Mouse (Mus musculus) E14TG2a.4 (cell line): Measurements from ENCODE around the gene Akr1a1.

Experiments
- CTCF ChIP-seq: conservative IDR thresholded peaks from 2 replicates; pipeline ENCODE4 v1.5.1; 2014; ENCODE audit warnings: low read length
- NANOG ChIP-seq: IDR thresholded peaks from 2 replicates; pipeline ENCODE4 v1.6.1; 2014; ENCODE audit warnings: borderline replicate concordance, low read length, mixed read lengths

GRCm38 (mm10) chr4:116645624-116646023, 5.9 kb downstream of the Akr1a1 start:
- TF ChIP-seq CTCF (no peak), NANOG (no peak)
